Mouse (Mus musculus) cerebellum, adult 9-10 months (tissue): ENCODE results near the gene Tob2.

Source experiments
- DNase-seq: peaks from one replicate; pipeline ENCODE4 v3.0.0; 2022

Tob2 gene

DNA sequence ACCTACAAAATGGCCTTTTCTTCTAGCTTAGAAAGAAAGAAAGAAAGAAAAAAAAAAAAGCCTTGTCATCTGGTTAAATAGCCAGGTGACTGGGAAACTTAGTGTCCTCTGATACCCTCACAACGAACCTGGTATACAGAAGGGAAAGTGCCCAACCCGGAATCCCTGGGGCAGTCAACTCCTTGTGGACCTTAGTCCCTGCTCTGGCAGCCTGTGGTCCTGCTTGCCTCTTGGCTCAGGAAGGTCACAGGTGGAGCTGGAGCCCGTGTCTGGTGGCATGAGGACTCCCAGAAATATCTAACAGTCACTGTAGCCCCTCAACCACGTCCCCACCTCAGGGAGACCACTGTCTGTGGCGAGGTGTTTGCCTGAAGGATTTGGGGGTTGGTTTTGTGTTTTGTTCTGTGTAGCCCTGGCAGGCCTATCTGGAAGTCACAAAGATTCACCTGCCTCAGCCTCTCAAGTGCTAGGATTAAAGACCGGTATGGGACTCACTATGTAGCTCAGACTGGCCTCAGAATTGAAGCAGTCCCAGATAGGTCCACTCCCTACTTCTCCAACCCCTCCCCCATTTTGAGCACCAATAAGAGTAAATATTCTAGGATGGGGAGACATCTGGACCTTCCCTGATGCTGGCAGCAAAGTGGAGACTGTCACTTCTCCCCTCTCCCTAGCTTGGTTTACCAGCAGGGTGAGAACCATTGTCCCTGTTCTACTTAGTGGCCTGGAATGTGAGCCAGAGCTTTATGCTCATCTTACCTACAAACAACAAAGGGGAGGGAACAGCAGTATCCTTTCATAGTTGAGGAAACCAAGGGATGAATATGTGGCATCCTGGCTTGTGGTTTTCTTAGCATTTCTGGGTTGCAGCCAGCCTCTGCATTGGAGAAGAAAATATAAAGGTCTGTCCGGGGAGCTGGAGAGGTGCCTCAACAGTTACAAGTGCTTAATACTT, 21.4 kb downstream of the Tob2 start:
- DNase-seq: peak; percentile 68

DNA sequence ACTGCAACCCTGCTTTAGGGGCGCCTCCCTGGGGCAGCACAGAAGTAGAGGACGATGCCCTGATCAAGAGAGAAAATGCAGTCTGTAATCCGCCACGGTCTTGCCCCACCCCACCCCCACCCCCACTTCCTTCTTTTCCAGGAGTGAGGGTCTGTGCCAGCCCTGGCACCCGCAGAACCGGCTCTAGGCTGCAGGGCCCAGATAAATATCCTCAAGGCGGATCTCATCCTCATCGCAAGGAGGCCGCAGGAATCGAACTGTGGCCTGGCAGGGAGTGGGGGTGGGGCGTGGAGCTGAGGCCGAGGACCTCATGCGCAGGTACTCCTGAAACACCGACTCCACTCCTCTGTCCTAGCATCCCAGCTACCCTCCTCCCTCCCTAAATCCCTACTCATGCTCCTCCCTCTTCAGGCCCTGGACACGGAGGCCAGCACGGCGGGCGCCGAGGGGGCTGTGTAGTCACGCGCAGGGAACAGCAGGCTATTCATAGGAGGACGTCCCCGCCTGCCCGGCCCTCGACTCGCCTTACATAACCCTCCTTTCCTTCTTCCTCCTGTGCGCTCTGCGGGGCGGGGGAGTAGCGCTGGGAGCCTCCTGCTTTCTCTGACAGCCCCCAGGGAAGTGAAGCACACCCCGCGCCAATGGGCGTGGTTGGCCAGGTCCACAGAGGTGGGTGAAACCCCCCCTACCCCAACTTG, 22.3 kb downstream of the Tob2 start:
- peak; percentile 94 for DNase-seq

- DNase-seq: peak; percentile 61
Measured at GRCm38 (mm10) chr15:81835007-81835880, 23.4 kb downstream of the Tob2 start.

GRCm38 (mm10) chr15:81834171-81834841, 24.3 kb downstream of the Tob2 start:
- DNase-seq: peak; percentile 78

DNA sequence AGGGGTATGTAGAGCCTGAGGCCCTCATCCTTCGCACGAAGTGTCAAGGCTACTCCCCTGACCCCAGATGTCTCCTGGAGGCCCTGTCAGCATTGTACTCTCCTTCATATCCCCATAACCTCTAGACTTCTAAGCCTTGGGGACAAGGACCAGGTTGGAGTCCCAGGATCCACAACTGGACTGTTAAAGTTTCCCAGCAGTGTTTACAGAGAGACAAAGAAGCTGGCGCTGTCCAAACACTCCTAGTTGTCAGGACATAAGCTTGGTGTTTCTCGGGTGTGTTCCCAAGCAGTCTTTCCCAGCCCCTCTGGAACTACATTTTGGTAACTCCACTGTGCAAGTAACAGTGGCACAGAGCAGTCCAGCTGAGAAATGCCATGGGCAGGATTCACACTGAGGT, 25.1 kb downstream of the Tob2 start:
- no peak for DNase-seq

GRCm38 (mm10) chr15:81832219-81832618, 26.4 kb downstream of the Tob2 start:
- DNase-seq: peak; percentile 66

DNA sequence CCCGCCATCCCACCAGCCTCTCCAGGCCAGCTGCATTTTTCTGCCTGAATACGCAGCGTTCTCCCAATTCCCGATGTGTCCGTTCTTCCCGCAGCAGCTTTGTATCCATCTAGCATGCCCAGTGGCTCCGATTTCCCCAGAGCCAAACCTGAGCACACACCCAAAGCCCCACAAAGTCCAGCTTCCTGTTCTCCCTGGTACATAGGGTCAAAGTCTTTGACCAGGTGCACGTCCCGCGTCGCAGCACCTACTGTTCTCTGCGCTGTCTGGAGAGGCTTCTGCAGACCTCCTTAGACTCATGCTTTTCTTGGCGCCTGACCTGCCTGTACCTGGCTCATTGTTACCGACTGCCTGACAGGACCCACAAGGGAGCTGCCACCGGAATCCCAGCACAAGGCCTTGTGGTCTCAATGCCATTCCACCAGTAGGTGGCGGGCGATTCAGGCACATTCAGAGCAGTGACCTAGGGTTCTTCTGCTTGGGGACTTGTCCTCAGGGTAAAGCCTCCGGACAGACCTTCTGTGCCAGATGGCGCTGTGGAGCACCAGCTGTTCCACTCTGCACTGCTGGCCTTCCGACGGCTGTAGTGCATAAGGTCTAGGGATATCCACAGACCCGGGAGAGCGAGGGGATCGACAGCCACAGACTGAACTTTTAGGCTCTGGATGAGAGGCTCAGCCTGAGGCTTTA, 27.3 kb downstream of the Tob2 start:
- peak; percentile 95 for DNase-seq

DNA sequence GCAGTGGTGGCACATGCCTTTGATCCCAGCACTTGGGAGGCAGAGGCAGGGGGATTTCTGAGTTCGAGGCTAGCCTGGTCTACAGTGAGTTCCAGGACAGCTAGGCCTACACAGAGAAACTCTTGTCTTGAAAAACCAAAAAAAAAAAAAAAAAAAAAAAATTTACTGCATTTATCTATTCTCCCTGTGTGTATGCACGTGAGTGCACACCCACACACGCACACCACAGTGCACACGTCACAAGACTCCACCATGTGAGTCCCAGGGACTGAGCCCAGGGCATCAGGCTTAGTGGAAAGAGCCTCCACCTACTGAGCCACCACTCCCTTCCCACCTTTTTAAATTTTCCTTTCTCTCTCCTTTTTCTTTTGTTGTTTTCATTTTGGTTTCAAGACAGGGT, 28.1 kb downstream of the Tob2 start:
- DNase-seq: peak; percentile 38

- no peak for DNase-seq
Measured at GRCm38 (mm10) chr15:81829208-81829580, 29.4 kb downstream of the Tob2 start.

DNA sequence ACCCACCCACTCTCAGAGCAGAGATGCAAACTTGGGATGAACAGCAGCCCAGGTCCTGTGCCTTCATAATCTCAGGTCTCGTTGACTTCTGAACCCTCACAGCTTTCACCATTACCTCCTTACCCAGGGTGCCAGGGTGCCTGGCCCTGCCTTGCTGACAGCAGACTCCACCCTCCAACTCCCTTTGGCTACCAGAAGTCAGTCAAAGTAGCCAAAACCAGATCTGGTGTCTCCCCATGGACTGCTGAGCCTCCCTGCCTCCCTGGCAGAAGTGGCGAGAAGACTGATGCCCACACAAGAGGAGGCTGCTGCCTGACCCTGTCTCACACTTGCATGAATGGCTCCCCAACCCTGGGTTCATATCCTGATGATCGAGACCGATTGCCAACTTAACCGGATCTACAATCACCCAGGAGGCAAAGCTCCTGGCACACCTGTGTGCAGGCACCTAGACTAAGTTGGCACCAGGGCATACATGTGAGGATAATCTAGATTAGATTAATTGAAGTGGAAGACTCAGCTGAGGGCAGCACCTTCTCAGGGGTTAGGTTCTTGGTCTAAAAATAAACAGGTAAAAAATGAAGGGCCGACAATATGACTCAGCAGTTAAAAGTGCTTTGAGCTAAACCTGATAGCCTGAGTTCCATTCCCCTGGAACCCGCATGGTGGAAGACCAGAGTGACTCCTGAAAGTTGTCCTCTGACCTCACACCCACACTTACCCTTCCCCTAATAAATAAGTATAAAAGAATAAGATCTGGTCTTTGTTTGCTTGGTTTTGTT, 30.0 kb downstream of the Tob2 start:
- peak; percentile 28 for DNase-seq

DNA sequence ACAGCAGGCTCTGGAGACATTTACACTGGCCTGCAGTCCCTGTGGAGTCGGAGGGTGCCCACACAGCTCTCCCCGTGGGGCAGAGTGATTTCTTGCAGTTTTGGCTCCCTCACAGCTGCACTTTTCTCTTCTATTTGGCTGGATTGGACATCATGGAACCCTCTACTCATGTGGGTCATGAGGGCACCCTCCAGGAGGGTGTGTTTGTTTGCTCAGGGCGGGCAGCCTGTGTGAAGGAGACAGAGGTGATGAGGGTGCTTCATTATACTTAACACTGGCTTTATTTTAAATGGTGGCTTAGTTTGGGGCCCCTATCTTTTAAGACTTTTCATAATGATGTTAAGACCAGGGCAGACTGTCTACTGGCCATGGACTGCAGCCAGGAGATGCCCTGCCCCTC, 33.8 kb downstream of the Tob2 start:
- no peak for DNase-seq

- DNase-seq: no peak
Measured at GRCm38 (mm10) chr15:81822631-81823030, 36.0 kb downstream of the Tob2 start.

- DNase-seq: no peak
Measured at GRCm38 (mm10) chr15:81818404-81818803, 40.2 kb downstream of the Tob2 start.

DNA sequence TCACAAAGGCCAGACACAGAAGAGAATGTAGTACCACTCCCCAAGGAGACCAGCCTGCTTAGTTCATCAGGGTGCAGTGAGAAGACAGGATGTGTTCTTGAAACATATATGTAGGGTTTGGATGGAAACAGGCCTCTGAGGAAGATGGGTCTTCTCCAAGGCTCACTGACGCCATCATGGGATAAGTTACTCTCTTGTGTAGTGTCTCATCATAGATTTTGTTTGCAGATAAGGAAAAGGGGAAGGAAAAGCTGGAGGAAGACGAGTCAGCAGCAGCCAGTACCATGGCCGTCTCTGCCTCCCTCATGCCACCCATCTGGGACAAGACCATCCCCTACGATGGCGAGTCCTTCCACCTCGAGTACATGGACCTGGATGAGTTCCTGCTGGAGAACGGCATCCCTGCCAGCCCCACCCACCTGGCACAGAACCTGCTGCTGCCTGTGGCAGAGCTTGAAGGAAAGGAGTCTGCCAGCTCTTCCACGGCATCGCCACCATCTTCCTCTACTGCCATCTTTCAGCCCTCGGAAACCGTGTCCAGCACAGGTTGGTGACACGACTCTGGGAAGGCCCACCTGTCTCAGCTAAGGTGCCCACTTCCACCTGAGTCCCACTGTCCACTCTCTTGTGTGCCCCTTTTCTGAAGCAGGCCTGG, 43.8 kb downstream of the Tob2 start:
- peak; percentile 69 for DNase-seq

DNA sequence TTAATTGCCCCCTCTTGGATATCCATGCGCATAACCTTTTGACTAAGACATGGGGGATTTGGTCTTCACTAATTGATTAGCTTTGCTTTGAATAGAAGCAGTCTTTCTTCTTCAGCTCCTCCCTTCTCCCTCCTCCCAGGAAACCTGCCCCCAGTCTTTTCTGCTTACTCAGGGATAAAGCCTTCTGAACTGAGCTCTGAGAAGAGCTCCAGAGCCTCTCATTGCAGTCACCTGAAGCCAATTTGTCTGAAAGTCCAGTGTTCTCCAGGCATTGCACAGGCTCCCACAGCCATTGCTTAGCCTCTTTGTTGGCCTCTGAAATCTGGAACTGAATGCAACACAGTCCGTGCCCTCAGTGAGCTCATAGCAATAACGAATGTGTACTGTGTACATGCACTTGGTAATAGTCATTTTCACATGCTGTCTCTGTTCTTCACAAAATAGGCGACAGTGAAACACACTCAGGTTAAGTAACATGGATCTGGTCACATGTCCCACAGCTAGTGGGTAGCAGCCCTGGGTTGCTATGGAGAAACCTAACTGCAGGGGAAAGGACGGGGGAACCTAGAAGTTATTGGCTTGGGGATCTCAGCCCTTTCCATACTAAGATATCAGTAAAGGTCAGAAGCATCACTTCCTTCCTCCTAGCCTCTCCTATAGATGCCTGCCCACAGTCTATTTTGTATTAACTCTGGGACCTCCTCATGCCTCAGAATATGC, 44.5 kb downstream of the Tob2 start:
- DNase-seq: no peak

- peak; percentile 46 for DNase-seq
Measured at GRCm38 (mm10) chr15:81812696-81813631, 45.6 kb downstream of the Tob2 start.

DNA sequence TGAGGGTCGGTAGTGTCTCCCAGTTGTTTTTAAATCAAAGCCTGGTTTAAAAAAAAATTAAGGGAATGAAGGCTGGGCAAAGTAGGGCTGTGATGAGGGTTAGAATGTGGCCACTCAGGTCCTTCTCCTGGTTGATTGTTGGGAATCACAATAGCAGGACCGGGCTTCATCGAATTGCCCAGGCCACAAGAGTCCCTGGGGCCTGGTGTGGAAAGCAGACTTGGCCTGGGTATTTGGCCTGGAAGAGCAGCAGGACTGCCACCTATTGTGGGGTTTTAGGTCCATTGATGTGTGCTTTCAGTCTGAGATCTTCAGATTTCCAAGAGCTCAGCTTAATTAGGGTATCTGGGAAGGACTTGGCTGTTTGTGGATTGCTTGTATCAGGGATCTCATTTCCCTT, 46.3 kb downstream of the Tob2 start:
- peak; percentile 54 for DNase-seq

DNA sequence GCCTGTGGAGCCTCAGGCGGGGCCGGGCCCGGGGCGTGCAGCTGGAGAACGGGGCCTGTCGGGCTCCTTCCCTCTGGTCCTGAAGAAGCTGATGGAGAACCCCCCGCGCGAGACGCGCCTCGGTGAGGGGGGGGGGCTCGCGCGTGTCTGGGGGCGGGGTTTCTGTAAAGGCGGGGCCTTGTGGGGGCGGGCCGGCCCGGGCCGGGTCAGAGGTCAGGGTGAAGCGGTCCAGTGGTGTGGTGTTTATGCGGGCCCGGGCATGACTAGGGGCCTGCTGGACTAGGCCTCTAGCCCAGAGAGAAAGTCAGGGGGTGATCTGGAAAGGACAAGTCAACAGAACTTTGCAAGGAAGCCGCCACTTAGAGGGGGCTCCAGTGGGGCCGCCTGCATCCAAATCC, 47.0 kb downstream of the Tob2 start:
- DNase-seq: no peak
